Mouse (Mus musculus) liver, adult 2 months (tissue): ENCODE results near the gene 4930426L09Rik.

Experiments
- CTCF ChIP-seq: fragments of 200-500 bp; IDR thresholded peaks from 2 replicates; pipeline ENCODE4 v1.5.1; 2011; ENCODE audit warnings: low read depth, low read length, control low read depth
- POLR2A ChIP-seq: fragments of 200-500 bp; IDR thresholded peaks from 2 replicates; pipeline ENCODE4 v1.6.1; 2011; ENCODE audit warnings: low read length, control low read depth; ENCODE audit not compliant: insufficient read depth; ENCODE audit errors: extremely low read depth

GRCm38 (mm10) chr2:18956945-18957344 lies 41.2 kb upstream of the 4930426L09Rik start:
- TF ChIP-seq POLR2A (no peak), CTCF (no peak)
